Mouse (Mus musculus): ENCODE results near the gene 4933409G03Rik. TPM values are rescaled to one million over a fixed set of nuclear protein-coding genes. Genes with fewer than 3 reads are reported as not detected.

Gene 4933409G03Rik
- polyA plus RNA-seq (2021; fragmentation: Nextera tagmentation) = not detected in 2 replicates
- long read RNA-seq, experiment 1 = 0 reads
- long read RNA-seq, experiment 2, partial matches to known transcripts = 0 of 1 reads
- long read RNA-seq, experiment 2, other reads (novel, unspliced or antisense) = 1 of 1 reads

GRCm38 (mm10) chr2:68582113-68582512 lies at the start of gene 4933409G03Rik:
4933409G03Rik (plus strand) TSS chr2:68582413.

DNA sequence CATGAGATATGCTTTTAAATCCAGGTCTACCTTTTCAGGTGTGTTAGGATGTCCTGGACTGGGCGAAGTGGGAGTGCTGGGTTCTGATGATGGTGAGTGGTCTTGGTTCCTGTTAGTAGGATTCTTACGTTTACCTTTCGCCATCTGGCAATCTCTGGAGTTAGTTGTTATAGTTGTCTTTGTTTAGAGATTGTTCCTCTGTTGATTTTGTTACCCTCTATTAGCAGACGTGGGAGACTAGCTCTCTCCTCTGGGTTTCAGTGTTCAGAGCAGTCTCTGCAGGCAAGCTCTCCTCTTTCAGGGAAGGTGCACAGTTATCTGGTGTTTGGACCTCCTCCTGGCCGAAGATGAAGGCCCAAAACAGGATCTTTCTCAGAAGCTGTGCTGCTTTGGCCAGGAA lies 74.0 kb downstream of the 4933409G03Rik start, which contains the start of gene 4932414N04Rik:
Gene 4932414N04Rik, plus strand, starts transcription at position 301 of the 400 bp plus-strand sequence.

Other genes starting within 250 kb of the 4933409G03Rik start
- gene Stk39, start 110.1 kb upstream of the 4933409G03Rik start, polyA plus RNA-seq (2021; fragmentation: Nextera tagmentation) = 14.2 and 40.1 TPM in 2 replicates
- not detected in 2 replicates for gene 4932414N04Rik, start 74.1 kb downstream of the 4933409G03Rik start, polyA plus RNA-seq (2021; fragmentation: Nextera tagmentation)